Mouse (Mus musculus) activated CD4-positive, CD25-positive, alpha-beta regulatory T cell (primary cell): ENCODE data around the gene Olfr776. TPM values are rescaled to one million over a fixed set of nuclear protein-coding genes. Genes with fewer than 3 reads are reported as not detected.

Experiments used
- polyA plus RNA-seq, 2 experiments: library from polyadenylated mRNA; unstranded; fragments of 100-300 nt; shearing (Covaris generic); gene quantifications; one replicate each; pipeline ENCODE4 v1.2.1; 2017

The Olfr776 gene
- polyA plus RNA-seq = not detected

GRCm38 (mm10) chr10:129258827-129259226 lies at the start of gene Olfr776:
TSS of gene Olfr776 (plus strand) at chr10:129259127.

GRCm38 (mm10) chr10:129235904-129236303 lies 23.0 kb upstream of the Olfr776 start, which contains the start of gene Olfr774:
TSS of gene Olfr774 (plus strand) at chr10:129236204.

DNA sequence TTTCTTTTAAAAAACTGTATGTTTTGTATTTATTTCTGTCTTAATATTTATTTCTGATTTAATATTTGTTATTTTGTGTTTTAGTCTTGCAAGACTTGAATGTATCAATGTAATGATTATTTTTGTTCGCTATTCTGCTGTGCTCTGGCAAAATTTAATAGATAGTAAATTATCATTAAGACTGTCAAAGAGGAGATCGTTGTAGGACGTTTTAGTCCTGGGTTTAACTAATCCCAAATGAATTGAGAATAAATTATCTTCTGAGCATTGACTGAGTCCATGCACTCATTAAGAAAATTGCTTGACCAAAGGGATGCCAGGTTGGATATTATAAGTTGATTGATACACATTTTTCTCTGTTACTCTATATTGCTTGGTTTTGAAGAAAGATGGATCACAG lies 10.8 kb upstream of the Olfr776 start, which contains the start of gene Olfr775:
Gene Olfr775, plus strand, starts transcription at position 301 of the 400 bp plus-strand sequence.

GRCm38 (mm10) chr10:129271081-129271535 lies 12.2 kb downstream of the Olfr776 start, which contains the start of gene Olfr777:
TSS of gene Olfr777 (minus strand) at chr10:129271485.

Other genes starting within 250 kb of the Olfr776 start
- not detected for gene Olfr763, start 248.3 kb upstream of the Olfr776 start, polyA plus RNA-seq
- gene Olfr764-ps1, start 219.2 kb upstream of the Olfr776 start, polyA plus RNA-seq = under 1 TPM in 1 of 2 experiments, not detected in 1; 0.16 TPM
- not detected for gene Olfr765, start 209.1 kb upstream of the Olfr776 start, polyA plus RNA-seq
- gene Olfr766-ps1, start 190.2 kb upstream of the Olfr776 start, polyA plus RNA-seq = not detected
- under 1 TPM in 1 of 2 experiments, not detected in 1; 0.02 TPM for gene Olfr767, start 176.2 kb upstream of the Olfr776 start, polyA plus RNA-seq
- gene Olfr768, start 159.8 kb upstream of the Olfr776 start, polyA plus RNA-seq = not detected
- gene Olfr769, start 141.3 kb upstream of the Olfr776 start, polyA plus RNA-seq = under 1 TPM in 1 of 2 experiments, not detected in 1; 0.11 TPM
- not detected for gene Olfr770, start 120.1 kb upstream of the Olfr776 start, polyA plus RNA-seq
- gene Olfr771, start 94.4 kb upstream of the Olfr776 start, polyA plus RNA-seq = not detected
- gene Olfr772, start 81.2 kb upstream of the Olfr776 start, polyA plus RNA-seq = not detected
- under 1 TPM in 1 of 2 experiments, not detected in 1; 0.25 TPM for gene Olfr773, start 71.7 kb upstream of the Olfr776 start, polyA plus RNA-seq
- not detected for gene Olfr774, start 22.9 kb upstream of the Olfr776 start, polyA plus RNA-seq
- not detected for gene Olfr775, start 10.7 kb upstream of the Olfr776 start, polyA plus RNA-seq
- gene Olfr777, start 12.4 kb downstream of the Olfr776 start, polyA plus RNA-seq = not detected
- gene Olfr780, start 59.0 kb downstream of the Olfr776 start, polyA plus RNA-seq = under 1 TPM in 1 of 2 experiments, not detected in 1; 0.09 TPM
- not detected for gene Olfr781, start 69.7 kb downstream of the Olfr776 start, polyA plus RNA-seq
- not detected for gene Olfr782, start 89.7 kb downstream of the Olfr776 start, polyA plus RNA-seq
- not detected for gene Olfr784, start 125.0 kb downstream of the Olfr776 start, polyA plus RNA-seq
- not detected for gene Olfr785, start 146.3 kb downstream of the Olfr776 start, polyA plus RNA-seq
- not detected for gene Olfr786, start 168.2 kb downstream of the Olfr776 start, polyA plus RNA-seq
- under 1 TPM in 1 of 2 experiments, not detected in 1; 0.23 TPM for gene Olfr787, start 202.7 kb downstream of the Olfr776 start, polyA plus RNA-seq
- gene Olfr788, start 211.9 kb downstream of the Olfr776 start, polyA plus RNA-seq = under 1 TPM in 1 of 2 experiments, not detected in 1; 0.12 TPM
- not detected for gene Olfr789, start 225.6 kb downstream of the Olfr776 start, polyA plus RNA-seq
- not detected for gene Olfr790, start 239.4 kb downstream of the Olfr776 start, polyA plus RNA-seq